Mouse (Mus musculus) lung, postnatal 0 days (tissue): ENCODE measurements around the gene Adcy6.

ENCODE experiments used
- CTCF ChIP-seq: IDR thresholded peaks from 2 replicates; pipeline ENCODE4 v1.5.1; 2016; ENCODE audit warnings: antibody characterized with exemption, mild to moderate bottlenecking
- EP300 ChIP-seq: IDR thresholded peaks from 2 replicates; pipeline ENCODE4 v1.6.1; 2016; ENCODE audit warnings: antibody characterized with exemption, mild to moderate bottlenecking, control low read depth

DNA sequence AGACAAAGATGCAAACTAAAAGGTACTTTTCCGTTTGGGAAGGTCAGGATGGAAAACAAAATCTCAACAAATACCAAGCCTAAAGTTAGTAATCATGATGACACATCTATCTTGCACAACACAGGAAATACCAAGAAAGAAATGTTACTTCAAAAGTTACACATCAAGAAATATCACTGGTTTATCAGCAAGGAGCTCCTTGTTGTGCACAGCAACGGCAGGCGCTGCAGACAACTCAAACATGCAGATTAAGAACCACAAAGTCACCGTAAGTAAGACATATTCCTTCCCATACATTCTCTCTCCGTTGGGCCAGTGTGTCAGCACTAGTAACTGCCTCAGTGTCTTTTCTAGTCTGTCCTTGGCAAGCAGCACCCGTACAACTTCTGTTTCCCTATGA lies 68.8 kb downstream of the Adcy6 start:
- TF ChIP-seq CTCF, result no peak
- TF ChIP-seq EP300, result no peak
